Mouse (Mus musculus) T-helper 17 cell (primary cell): ENCODE results near the gene Etaa1.
"Not testable (repeated sequence)": the region's sequence is repeated elsewhere in the genome, so short reads cannot be mapped to it uniquely, and the experiment has no call there.

Experiments
- in situ Hi-C, 2 experiments: fragments of 300-600 bp; cut with MboI, MseI; formaldehyde crosslinking; loops; 1 replicate in 1 of 2; 2 replicates in 1 of 2; pipeline ENCODE4 v1.15.1; 2025; ENCODE audit warnings: high pct_unique_total_duplicates in 2 of 2

Etaa1 gene

DNA sequence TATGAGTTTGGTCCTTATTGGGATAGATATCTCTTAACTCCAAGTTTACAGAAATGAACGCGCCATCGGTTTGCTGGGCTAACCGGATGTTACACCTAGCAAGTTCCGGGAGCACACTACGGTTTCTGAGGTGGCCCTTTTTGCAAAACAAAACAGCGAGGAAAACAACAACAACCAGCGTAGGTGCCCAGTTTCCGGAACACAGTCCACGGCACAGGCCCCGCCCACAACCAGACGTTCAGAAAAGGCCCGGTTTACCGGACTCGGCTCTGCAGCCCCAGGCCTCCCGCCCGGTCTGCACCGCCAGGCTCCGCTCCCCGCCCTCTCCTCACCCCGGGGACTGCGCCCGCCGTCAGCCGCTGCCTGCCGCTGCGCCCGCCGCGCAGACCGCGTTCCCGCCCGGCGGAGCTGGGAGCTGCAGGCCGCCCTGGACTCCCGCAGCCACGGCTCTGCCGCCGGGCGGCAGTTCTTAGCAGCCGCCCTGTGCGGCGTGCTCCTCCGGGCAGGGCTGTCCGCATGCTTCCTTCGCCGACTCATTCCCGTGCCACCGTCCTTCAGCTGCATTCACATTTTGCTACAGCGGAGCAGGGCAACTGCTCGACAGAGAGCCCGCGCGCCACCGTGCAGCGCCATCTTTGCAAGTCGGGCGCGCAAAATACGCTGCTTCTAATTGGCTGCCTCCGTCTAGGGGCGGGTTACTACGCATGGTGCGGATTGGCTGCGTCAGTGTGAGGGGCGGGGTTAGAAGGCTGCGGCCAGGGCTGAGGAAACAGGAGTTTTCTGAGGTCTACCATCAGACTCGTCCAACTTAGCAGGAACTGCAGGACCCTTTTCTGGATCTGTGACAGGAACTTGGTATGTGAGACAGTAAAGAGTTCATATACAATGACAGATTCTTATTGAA is at the start of gene Etaa1:
TSS of gene Etaa1 (minus strand) at position 645 of the 904 bp plus-strand sequence.
- in situ Hi-C loops, result loop anchor here (10.0 to 25.0 kb wide), 4 partner anchors 941 to 1466 kb away; partner anchors contain the start of gene Sec61g (in 1 of the 2)

GRCm38 (mm10) chr11:17994151-17994550 is 40.5 kb upstream of the Etaa1 start:
- in situ Hi-C loops, result no loop called here

DNA sequence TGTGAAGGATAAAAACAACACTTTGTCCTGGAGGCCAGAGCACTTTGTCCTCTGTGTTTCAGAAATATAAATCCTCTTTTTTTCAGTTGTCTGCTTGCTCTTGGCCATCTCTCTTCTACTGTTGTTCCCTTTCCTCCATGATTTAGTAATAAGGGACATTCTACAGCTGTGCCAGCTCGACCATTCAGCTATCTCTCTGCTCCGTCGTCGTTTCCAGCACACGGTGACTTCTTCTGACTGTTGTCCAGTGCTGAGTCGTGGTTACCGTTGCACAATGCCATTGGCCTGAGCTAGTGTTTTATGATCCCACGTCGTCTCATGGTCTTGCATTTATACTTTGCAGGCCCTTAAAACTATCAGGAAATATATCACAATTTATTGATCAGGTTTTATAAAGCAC is 38.6 kb upstream of the Etaa1 start:
- in situ Hi-C loops, result no loop called here

GRCm38 (mm10) chr11:17983331-17983730 is 29.7 kb upstream of the Etaa1 start:
- in situ Hi-C loops, result no loop called here

GRCm38 (mm10) chr11:17981246-17981645 is 27.6 kb upstream of the Etaa1 start:
- in situ Hi-C loops, result no loop called here

- in situ Hi-C loops, result no loop called here
Measured at GRCm38 (mm10) chr11:17975581-17975980, 21.9 kb upstream of the Etaa1 start.

GRCm38 (mm10) chr11:17952791-17953190 is 884 bp downstream of the Etaa1 start:
- in situ Hi-C loops, result loop anchor here (10.0 to 25.0 kb wide), 4 partner anchors 940 to 1465 kb away; partner anchors contain the start of gene Sec61g (in 1 of the 2)

DNA sequence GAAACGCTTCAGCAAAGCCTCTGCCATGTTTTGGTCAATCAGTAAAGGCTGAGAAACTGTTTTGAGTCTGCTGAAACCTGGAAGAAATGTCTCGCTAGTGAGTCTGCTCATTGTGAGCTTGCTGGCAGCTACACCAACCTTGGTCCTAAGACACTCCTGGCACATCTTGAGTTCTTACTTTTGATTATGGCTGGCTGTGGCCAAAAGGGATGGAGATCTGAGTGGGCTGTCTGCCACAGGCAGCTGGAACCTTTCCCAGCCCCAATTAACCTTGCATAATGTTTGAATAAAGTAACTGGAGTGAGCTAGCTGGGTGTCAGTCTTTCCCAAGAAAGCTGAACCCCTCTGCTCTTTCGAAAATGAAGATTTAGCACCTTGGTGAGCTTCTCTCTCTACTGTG is 2.3 kb downstream of the Etaa1 start:
- in situ Hi-C loops, result loop anchor here (10.0 to 25.0 kb wide), 4 partner anchors 939 to 1464 kb away; partner anchors contain the start of gene Sec61g (in 1 of the 2)

DNA sequence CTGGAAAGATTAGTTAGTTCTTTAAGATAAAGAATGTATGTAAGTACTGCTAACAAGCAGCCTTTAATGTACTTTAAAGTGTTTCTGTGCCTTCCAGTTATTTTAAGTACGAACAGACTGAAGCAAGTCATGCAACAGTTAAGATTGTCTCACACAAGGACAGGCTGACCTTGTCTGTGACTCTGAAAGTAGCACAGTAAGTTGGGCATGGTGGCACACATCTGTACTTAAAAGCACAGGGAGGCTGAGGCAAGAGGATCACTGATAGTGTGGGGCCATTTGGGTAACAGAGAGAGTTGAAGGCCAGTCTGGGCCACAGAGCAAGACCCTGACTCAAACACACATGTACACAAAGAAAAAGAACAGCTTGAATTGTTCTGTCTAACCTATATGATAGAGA is 14.5 kb downstream of the Etaa1 start:
- in situ Hi-C loops, result loop anchor here in 1 of 2 experiments (5.0 kb wide), 1 partner anchor 993 kb away; no protein-coding TSS in a partner anchor

DNA sequence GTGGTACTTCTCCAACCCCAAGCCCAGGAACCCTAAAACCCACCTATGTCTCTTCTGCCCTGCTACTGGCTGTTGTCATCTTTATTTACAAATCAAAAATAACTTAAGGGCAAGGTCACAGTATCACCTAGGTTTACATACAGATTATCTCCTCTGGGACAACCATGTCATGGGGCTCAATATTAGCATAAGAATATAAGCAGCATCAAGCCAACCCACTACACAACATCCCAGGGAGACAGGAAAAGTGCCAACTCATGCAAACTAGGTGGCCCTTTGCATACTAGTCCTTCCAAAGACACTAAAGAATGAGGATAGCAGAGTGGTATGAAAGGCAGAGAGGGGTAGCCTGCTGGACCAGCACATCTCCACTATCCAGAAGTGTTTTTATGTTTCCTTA is 15.7 kb downstream of the Etaa1 start:
- in situ Hi-C loops, result loop anchor here in 1 of 2 experiments (5.0 kb wide), 1 partner anchor 994 kb away; no protein-coding TSS in a partner anchor

GRCm38 (mm10) chr11:17917905-17918304 is 35.8 kb downstream of the Etaa1 start:
- in situ Hi-C loops, result no loop called here

GRCm38 (mm10) chr11:17917101-17917500 is 36.6 kb downstream of the Etaa1 start:
- in situ Hi-C loops, result no loop called here

DNA sequence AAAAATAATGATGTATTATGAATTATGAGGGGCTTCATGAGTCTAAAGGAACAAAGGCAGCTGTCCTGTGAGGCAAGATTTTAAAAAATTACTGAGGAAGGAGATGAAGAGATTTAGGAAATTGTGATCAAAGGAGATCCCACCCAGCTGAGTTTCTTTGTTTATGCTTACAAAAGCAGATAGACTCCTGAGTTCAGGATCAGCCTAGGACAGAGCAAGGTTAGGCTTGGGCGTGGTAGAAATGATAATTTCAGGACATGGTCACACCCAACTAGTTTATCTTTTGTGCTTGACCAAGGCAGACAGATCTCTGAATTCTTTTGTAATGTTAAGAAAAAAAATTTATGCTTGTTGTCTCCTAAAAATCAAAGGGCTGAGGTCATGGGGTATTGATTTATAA is 37.2 kb downstream of the Etaa1 start:
- in situ Hi-C loops, result no loop called here

- in situ Hi-C loops, result not testable (repeated sequence)
Measured at GRCm38 (mm10) chr11:17900996-17901395, 52.7 kb downstream of the Etaa1 start.
